Mouse (Mus musculus): ENCODE data around the gene Hoxa11. TPM values are rescaled to one million over a fixed set of nuclear protein-coding genes. Genes with fewer than 3 reads are reported as not detected.

Hoxa11 gene
- polyA plus RNA-seq, 2 experiments: 31.1 to 32.6 TPM

DNA sequence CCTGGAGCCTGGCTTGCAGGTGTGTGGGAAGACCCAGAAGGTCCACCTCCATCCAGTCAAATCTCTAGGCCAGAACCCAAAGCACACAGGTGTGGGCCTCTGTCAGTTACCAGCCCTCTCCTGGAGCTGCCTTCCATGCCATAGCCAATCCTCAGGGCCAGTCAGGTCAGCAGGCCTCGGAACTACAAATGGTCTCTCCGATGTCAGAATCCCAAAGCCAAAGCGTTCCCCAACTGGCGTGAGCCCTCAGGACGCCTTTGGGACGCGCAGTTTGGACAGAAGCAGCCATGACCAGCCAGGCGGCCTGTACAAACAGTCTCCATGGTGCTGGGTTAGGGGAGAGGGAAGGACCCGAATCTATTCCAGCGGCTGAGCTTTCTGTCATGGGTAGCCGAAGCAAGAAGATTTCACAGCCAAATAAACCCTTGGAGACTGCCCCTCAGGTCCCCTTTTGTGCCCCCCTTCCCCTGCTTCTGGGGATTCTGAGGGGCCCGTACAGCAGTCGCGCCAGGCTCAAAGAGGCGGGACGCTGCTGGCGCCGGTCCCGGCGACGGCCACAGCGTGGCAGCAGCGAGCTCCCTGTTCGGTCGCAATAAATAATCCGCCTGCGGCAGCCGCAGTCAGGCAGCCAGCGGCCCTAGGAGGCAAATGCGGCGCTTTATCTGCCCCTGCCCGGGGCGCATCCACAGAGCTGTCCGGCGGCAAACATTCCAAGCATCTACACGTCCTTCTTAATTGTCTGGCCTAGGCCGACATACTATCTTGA is 34.3 kb downstream of the Hoxa11 start:
- WGBS: under 1% methylated on average over 36 of the region's 37 CpGs
- peak overlapping the region; percentile 75 for H3K4me2 ChIP-seq (replicated peaks; ENCODE audit: low read depth, low read length, severe bottlenecking)
- ATAC-seq (ENCODE audit: low FRiP score, low read depth) (peak; percentile 45; the same call in 1 of the 2 replicates), DNase-seq (ENCODE audit: low spot score) (peak; percentile 91)
- peak overlapping the region; percentile 91 for H3K27ac ChIP-seq (replicated peaks; ENCODE audit: low read depth, low read length)
- H3K9me3 ChIP-seq (ENCODE audit: control insufficient read depth, low read length): no peaks in the 10 kb centered on the region
- H3K27me3 ChIP-seq (ENCODE audit: control insufficient read depth, insufficient read depth, low read length): peaks cover 38% of the 10 kb centered on the region
- peak overlapping the region; percentile 84 for H3K9ac ChIP-seq (ENCODE audit: low read depth, low read length, severe bottlenecking)
- H3K4me1 ChIP-seq (ENCODE audit: control insufficient read depth, insufficient read depth, low read length): peaks cover 50% of the 10 kb centered on the region
- peak overlapping the region; percentile 65 for H3K4me3 ChIP-seq (replicated peaks; ENCODE audit: low read length)
- peak; percentile 73; the same call in 1 of the 2 replicates for TF ChIP-seq POLR2A (IDR thresholded peaks at IDR 0.05; ENCODE audit: borderline replicate concordance, extremely low read depth, insufficient read depth, insufficient read length)
- H3K36me3 ChIP-seq (ENCODE audit: control insufficient read depth, insufficient read depth, low read length): 0 out of 2 replicates have a peak, but pooled peaks cover 2% of the 10 kb centered on the region

DNA sequence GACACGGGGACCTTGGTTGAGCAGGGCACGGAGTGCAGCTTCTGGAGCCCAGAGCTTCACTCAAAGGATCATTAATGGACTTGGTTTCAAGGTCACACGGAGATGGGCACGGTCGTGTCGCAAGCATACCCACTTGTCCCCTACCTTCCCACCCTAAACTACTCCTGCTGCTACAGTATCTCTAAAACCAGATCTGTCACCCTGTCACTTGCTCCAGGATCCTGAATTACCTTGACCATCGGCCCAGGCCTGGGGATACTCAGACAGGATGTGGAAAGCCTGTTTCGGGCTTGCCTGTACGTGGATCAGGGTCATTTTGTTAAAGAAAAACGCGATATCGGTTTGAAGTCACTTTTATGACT is 35.9 kb downstream of the Hoxa11 start:
- Histone ChIP-seq H3K4me3 (replicated peaks; ENCODE audit: low read length) (peak overlapping the region; percentile 39), H3K9me3 (ENCODE audit: control insufficient read depth, low read length) (no peaks in the 10 kb centered on the region), H3K27ac (replicated peaks; ENCODE audit: low read depth, low read length) (no peak overlapping the region), H3K27me3 (ENCODE audit: control insufficient read depth, insufficient read depth, low read length) (peaks cover 30% of the 10 kb centered on the region), H3K4me2 (replicated peaks; ENCODE audit: low read depth, low read length, severe bottlenecking) (peak overlapping the region; percentile 75), H3K9ac (ENCODE audit: low read depth, low read length, severe bottlenecking) (peak overlapping the region; percentile 52), H3K36me3 (ENCODE audit: control insufficient read depth, insufficient read depth, low read length) (peaks cover 18% of the 10 kb centered on the region; the same call in 1 of the 2 replicates), H3K4me1 (ENCODE audit: control insufficient read depth, insufficient read depth, low read length) (peaks cover 52% of the 10 kb centered on the region)
- DNase-seq (ENCODE audit: low spot score) (no peak), ATAC-seq (ENCODE audit: low FRiP score, low read depth) (no peak)
- TF ChIP-seq POLR2A (IDR thresholded peaks at IDR 0.05; ENCODE audit: borderline replicate concordance, extremely low read depth, insufficient read depth, insufficient read length): no peak
- 24% methylated on average over 12 of the region's 12 CpGs for WGBS

DNA sequence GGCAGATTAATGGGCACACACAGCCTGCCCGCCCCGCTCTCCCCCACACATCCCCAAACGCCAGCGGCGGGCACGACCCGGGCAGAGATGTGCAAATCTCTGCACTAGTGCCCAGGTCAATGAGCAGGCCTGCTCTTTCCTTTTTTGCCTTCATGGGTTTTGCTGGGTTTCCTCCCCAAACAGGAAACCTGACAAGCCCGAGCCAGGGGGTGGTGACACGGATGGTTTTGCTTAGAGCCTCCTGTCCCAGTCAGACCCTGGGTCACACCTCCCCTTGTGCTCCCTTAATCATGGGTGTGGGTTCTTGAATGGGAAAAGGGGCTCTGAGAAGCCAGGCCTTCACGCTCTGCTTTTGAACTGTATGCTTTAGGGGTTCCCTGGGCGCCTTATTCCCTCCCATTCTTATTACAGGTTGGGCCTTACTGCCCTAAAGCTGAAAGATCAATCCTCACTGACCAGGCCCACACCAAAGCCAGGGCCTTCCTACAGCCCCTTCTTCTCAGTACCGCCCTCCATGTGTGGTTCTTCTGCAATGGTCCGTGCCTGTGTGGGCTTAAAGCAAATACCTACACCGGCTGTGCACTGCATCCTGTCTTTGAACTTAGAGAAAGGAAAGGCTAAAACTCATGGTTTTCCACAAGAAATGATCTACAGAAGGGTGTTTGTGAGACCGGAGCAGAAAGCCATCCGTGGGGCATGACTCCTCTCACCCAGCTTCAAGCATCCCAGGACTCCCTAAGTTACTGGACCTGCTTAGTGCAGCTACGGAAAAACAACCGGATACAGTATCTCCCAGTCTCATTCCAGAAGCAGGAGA is 36.5 kb downstream of the Hoxa11 start:
- peaks cover 21% of the 10 kb centered on the region; the same call in 1 of the 2 replicates for H3K36me3 ChIP-seq (ENCODE audit: control insufficient read depth, insufficient read depth, low read length)
- peaks cover 58% of the 10 kb centered on the region for H3K4me1 ChIP-seq (ENCODE audit: control insufficient read depth, insufficient read depth, low read length)
- H3K27ac ChIP-seq (replicated peaks; ENCODE audit: low read depth, low read length): no peak overlapping the region
- H3K9ac ChIP-seq (ENCODE audit: low read depth, low read length, severe bottlenecking): peak overlapping the region; percentile 52
- TF ChIP-seq POLR2A (IDR thresholded peaks at IDR 0.05; ENCODE audit: borderline replicate concordance, extremely low read depth, insufficient read depth, insufficient read length): no peak
- no peaks in the 10 kb centered on the region for H3K9me3 ChIP-seq (ENCODE audit: control insufficient read depth, low read length)
- peak overlapping the region; percentile 75 for H3K4me2 ChIP-seq (replicated peaks; ENCODE audit: low read depth, low read length, severe bottlenecking)
- 13% methylated on average over 18 of the region's 18 CpGs for WGBS
- H3K27me3 ChIP-seq (ENCODE audit: control insufficient read depth, insufficient read depth, low read length): peaks cover 26% of the 10 kb centered on the region; the same call in 1 of the 2 replicates
- no peak for DNase-seq (ENCODE audit: low spot score)
- peak overlapping the region; percentile 39 for H3K4me3 ChIP-seq (replicated peaks; ENCODE audit: low read length)
- ATAC-seq (ENCODE audit: low FRiP score, low read depth): no peak

DNA sequence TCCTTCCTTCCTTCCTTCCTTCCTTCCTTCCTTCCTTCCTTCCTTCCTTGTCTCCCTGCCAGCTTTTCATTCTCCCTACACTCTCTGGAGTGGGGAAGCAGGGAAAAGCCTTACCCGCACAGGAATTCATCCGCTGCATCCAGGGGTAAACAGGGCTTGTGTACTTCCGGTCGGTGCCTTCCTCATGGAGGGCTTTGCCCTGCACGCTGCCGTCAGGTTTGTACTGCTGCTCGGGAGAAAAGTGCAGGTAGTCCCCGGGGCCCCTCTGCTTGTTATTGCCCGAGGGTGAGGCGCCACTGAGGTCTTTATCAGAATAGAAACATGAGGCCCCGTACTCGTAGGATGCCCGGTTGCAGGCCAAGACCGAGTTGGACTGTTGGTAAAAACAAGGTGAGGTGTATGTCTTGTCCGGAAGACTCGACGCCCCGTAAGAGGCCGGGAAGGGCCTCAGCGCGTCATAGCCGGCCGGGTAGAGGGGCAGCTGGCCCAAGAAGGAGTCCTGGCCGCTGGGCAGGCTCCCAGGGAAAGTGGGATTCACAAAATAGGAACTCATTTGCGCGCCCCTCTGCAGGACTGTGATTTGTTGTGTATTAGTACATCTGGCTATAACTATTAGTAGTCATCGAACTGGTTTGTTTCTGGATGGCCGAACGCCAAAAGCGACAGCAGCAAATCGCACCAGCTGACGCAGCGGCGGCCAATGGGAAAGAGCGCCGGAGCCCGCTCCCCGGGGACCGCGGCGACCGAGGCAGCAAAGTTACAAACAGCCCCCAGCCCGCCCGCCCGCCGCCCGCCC is 37.3 kb downstream of the Hoxa11 start, which contains the start of gene Hoxa6:
Hoxa6 (minus strand) TSS at position 651 of the 796 bp plus-strand sequence.
- peak within 1 kb of the TSS; percentile 52 for H3K9ac ChIP-seq (ENCODE audit: low read depth, low read length, severe bottlenecking)
- H3K4me2 ChIP-seq (replicated peaks; ENCODE audit: low read depth, low read length, severe bottlenecking): peak within 1 kb of the TSS; percentile 75
- H3K27ac ChIP-seq (replicated peaks; ENCODE audit: low read depth, low read length): no peak within 1 kb of the TSS
- no peak for TF ChIP-seq POLR2A (IDR thresholded peaks at IDR 0.05; ENCODE audit: borderline replicate concordance, extremely low read depth, insufficient read depth, insufficient read length)
- DNase-seq (ENCODE audit: low spot score) (peak; percentile 51), ATAC-seq (ENCODE audit: low FRiP score, low read depth) (no peak)
- peaks cover 28% of the 10 kb centered on the region for H3K36me3 ChIP-seq (ENCODE audit: control insufficient read depth, insufficient read depth, low read length)
- WGBS: 5% methylated on average over 45 of the region's 47 CpGs
- H3K27me3 ChIP-seq (ENCODE audit: control insufficient read depth, insufficient read depth, low read length): peaks cover 26% of the 10 kb centered on the region; the same call in 1 of the 2 replicates
- peak within 1 kb of the TSS; percentile 39 for H3K4me3 ChIP-seq (replicated peaks; ENCODE audit: low read length)
- H3K9me3 ChIP-seq (ENCODE audit: control insufficient read depth, low read length): no peaks in the 10 kb centered on the region
- peaks cover 62% of the 10 kb centered on the region for H3K4me1 ChIP-seq (ENCODE audit: control insufficient read depth, insufficient read depth, low read length)

DNA sequence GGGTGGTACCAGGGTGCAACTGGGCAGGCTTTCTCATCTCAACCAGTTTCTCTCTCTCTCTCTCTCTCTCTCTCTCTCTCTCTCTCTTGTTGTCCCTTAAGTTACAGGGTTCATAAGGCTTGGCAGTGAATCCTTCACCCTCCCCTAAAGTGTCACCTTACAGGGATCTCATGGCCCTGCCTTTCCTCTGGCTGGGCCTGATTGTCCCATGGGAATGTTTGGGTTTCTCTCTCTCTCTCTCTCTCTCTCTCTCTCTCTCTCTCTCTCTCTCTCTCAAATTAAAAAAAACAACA is 38.0 kb downstream of the Hoxa11 start:
- H3K9me3 ChIP-seq (ENCODE audit: control insufficient read depth, low read length): no peaks in the 10 kb centered on the region
- no peak overlapping the region for H3K9ac ChIP-seq (ENCODE audit: low read depth, low read length, severe bottlenecking)
- peaks cover 35% of the 10 kb centered on the region for H3K36me3 ChIP-seq (ENCODE audit: control insufficient read depth, insufficient read depth, low read length)
- no peak for TF ChIP-seq POLR2A (IDR thresholded peaks at IDR 0.05; ENCODE audit: borderline replicate concordance, extremely low read depth, insufficient read depth, insufficient read length)
- peaks cover 31% of the 10 kb centered on the region; the same call in 1 of the 2 replicates for H3K27me3 ChIP-seq (ENCODE audit: control insufficient read depth, insufficient read depth, low read length)
- ATAC-seq (ENCODE audit: low FRiP score, low read depth): no peak
- H3K4me3 ChIP-seq (replicated peaks; ENCODE audit: low read length): no peak overlapping the region
- no peak overlapping the region for H3K27ac ChIP-seq (replicated peaks; ENCODE audit: low read depth, low read length)
- no peak for DNase-seq (ENCODE audit: low spot score)
- H3K4me1 ChIP-seq (ENCODE audit: control insufficient read depth, insufficient read depth, low read length): peaks cover 64% of the 10 kb centered on the region
- H3K4me2 ChIP-seq (replicated peaks; ENCODE audit: low read depth, low read length, severe bottlenecking): peak overlapping the region; percentile 75; the same call in 1 of the 2 replicates

Measured in limb, embryonic 14.5 days (tissue).